Mouse (Mus musculus) liver, adult 2 months (tissue): ENCODE data around the gene Jrkl. TPM values are rescaled to one million over a fixed set of nuclear protein-coding genes. Genes with fewer than 3 reads are reported as not detected.

Source experiments
- DNase-seq: peaks from one replicate; pipeline ENCODE4 v3.0.0-alpha.2; 2011; ENCODE audit warnings: low read depth, low spot score; ENCODE audit errors: extremely low read depth
- H3K27ac ChIP-seq: fragments of 200-500 bp; replicated peaks from 2 replicates; pipeline ENCODE4 v1.5.1; 2012; ENCODE audit warnings: low read depth, mild to moderate bottlenecking, control low read depth, inconsistent platforms, low read length; ENCODE audit not compliant: insufficient read depth
- H3K27me3 ChIP-seq: fragments of 200-500 bp; 2 replicates; pipeline ENCODE4 v1.6.1; 2012; ENCODE audit warnings: mild to moderate bottlenecking, moderate library complexity, low read length, inconsistent platforms; ENCODE audit not compliant: control insufficient read depth, insufficient read depth
- H3K36me3 ChIP-seq: fragments of 200-500 bp; 2 replicates; pipeline ENCODE4 v1.6.1; 2012; ENCODE audit warnings: low read length, inconsistent platforms; ENCODE audit not compliant: control insufficient read depth, insufficient read depth
- H3K4me1 ChIP-seq: fragments of 200-500 bp; 2 replicates; pipeline ENCODE4 v1.6.1; 2011; ENCODE audit warnings: low read length; ENCODE audit not compliant: control insufficient read depth, insufficient read depth
- H3K4me3 ChIP-seq: fragments of 200-500 bp; 2 replicates; pipeline ENCODE4 v1.5.1; 2011; ENCODE audit warnings: low read depth, mild to moderate bottlenecking, control low read depth, low read length, moderate library complexity; ENCODE audit not compliant: insufficient read depth
- H3K79me2 ChIP-seq: fragments of 200-500 bp; 2 replicates; pipeline ENCODE4 v1.6.1; 2012; ENCODE audit warnings: inconsistent platforms, mild to moderate bottlenecking, low read length, moderate library complexity; ENCODE audit not compliant: control insufficient read depth, insufficient read depth
- H3K9ac ChIP-seq: fragments of 200-500 bp; 2 replicates; pipeline ENCODE4 v1.6.1; 2012; ENCODE audit warnings: low read depth, mild to moderate bottlenecking, control low read depth, inconsistent platforms, low read length
- CTCF ChIP-seq: fragments of 200-500 bp; IDR thresholded peaks from 2 replicates; pipeline ENCODE4 v1.5.1; 2011; ENCODE audit warnings: low read depth, low read length, control low read depth
- POLR2A ChIP-seq: fragments of 200-500 bp; IDR thresholded peaks from 2 replicates; pipeline ENCODE4 v1.6.1; 2011; ENCODE audit warnings: low read length, control low read depth; ENCODE audit not compliant: insufficient read depth; ENCODE audit errors: extremely low read depth
- WGBS: fragments of 180-500 bp; shearing (Covaris S2); methylation state at CpG from one replicate; pipeline ENCODE4 v1.1.7; 2018; 5-methylcytosine and 5-hydroxymethylcytosine counted together
- polyA plus RNA-seq: library from polyadenylated mRNA; depleted of rRNA; stranded (reverse); fragments of >200 nt; gene quantifications from 2 replicates; pipeline ENCODE4 v1.2.3, GENCODE M21; 2012; rRNA removed
- total RNA-seq: library from RNA; depleted of rRNA; stranded (reverse); fragments of >200 nt; gene quantifications from 2 replicates; pipeline ENCODE4 v1.2.3, GENCODE M21; 2014; rRNA removed

The Jrkl gene
- total RNA-seq (1.7 and 2.7 TPM in 2 replicates), polyA plus RNA-seq (0.12 TPM in 2 replicates)

DNA sequence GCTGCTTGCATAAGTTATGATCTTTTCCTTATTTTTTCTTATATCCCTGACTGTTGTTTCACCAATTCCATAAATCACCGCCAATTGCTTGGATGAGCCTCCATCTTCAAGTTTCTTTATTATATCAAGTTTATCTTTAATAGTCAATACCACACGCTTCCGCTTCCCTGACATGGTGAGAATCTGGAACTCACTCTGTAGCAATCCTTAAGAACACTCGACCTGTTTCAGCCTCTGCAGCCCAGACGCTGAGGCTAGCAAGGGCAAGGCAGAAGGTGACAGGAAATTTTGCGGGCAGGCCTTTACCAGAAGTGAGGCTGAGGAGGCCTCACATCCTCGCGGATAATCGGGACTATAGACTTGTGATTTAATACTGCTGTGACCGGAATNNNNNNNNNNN lies at the start of gene Jrkl:
TSS of gene Jrkl (minus strand) at position 349 of the 400 bp plus-strand sequence.
- DNase-seq: peak; percentile 46
- Histone ChIP-seq H3K4me1 (peaks cover 8% of the 10 kb centered on the region), H3K27ac (peak within 1 kb of the TSS; percentile 83), H3K9ac (peak within 1 kb of the TSS; percentile 95), H3K79me2 (no peaks in the 10 kb centered on the region), H3K27me3 (no peaks in the 10 kb centered on the region), H3K36me3 (no peaks in the 10 kb centered on the region), H3K4me3 (peak within 1 kb of the TSS; percentile 69)
- WGBS: 4% methylated on average over 10 of the region's 10 CpGs
- no peak for TF ChIP-seq POLR2A
- no peak for TF ChIP-seq CTCF

DNA sequence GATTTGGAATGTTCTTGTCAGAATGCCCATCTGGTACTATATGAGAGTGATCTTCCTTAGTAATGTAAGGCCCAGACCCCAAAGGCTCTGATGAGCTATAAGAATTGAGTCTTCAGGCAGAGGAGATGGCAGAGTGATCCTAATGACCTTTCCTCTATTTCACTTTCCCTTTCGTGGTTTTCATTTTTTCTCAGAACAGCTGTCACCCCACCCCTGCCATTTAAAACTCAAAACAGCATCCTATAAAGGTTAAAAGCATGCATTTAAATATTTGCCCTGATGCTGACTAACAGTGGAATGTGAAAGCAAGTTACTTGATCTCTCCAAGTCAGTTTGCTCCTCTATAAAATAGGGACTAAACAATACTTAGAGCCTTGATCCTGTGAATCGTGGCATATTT lies 41.9 kb upstream of the Jrkl start:
- Histone ChIP-seq H3K27ac (no peak overlapping the region), H3K79me2 (no peaks in the 10 kb centered on the region), H3K27me3 (no peaks in the 10 kb centered on the region), H3K4me1 (no peaks in the 10 kb centered on the region), H3K9ac (no peak overlapping the region), H3K36me3 (no peaks in the 10 kb centered on the region), H3K4me3 (no peak overlapping the region)
- WGBS: 66% methylated on average over 2 of the region's 2 CpGs
- no peak for TF ChIP-seq CTCF
- TF ChIP-seq POLR2A: no peak
- no peak for DNase-seq

DNA sequence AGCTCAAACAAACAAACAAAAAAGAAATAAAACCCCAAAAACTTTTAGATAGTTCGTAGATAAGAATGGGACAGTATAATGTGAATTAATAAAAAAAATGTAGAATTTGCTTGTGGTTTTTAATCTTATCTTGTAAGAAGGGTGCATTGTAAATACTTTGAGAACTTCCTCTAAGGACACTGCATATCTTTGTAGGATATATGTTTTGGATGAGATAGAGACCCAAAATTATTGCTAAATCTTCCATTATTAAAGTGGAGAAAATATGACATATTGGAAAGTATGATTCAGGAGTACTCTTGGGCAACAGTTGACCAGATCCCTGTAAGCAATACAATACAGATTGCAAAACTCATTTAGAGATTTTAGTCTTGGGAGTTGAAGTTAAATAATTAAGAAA lies 27.6 kb upstream of the Jrkl start:
- Histone ChIP-seq H3K4me1 (no peaks in the 10 kb centered on the region), H3K4me3 (no peak overlapping the region), H3K27ac (no peak overlapping the region), H3K79me2 (no peaks in the 10 kb centered on the region), H3K27me3 (no peaks in the 10 kb centered on the region), H3K9ac (no peak overlapping the region), H3K36me3 (peaks cover 10% of the 10 kb centered on the region)
- no peak for DNase-seq
- no peak for TF ChIP-seq POLR2A
- TF ChIP-seq CTCF: no peak
- WGBS: 93% methylated on average over 1 of the region's 1 CpGs

DNA sequence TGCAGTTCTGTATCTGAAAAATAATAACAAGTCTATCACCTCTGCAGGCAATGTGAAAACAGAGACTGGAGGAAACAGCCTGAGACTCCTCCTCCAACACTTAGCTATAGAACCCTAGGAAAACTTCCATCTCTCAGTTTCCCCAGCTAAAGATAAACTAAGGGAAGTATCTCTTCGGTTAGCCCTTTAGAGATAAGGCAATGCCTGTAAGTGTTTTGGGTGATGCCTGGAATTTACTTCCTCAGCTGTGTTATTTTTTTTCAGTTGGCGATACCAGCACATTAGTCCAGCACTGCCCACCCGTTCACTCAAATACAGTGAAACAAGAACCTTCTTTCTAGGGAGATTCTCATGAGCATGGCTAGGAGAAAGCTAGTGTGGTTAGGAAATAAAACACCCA lies 15.4 kb upstream of the Jrkl start:
- Histone ChIP-seq H3K27ac (no peak overlapping the region), H3K9ac (no peak overlapping the region), H3K4me3 (no peak overlapping the region), H3K27me3 (no peaks in the 10 kb centered on the region), H3K4me1 (no peaks in the 10 kb centered on the region), H3K79me2 (no peaks in the 10 kb centered on the region), H3K36me3 (no peaks in the 10 kb centered on the region)
- WGBS: 77% methylated on average over 3 of the region's 3 CpGs
- DNase-seq: no peak
- no peak for TF ChIP-seq CTCF
- TF ChIP-seq POLR2A: no peak

DNA sequence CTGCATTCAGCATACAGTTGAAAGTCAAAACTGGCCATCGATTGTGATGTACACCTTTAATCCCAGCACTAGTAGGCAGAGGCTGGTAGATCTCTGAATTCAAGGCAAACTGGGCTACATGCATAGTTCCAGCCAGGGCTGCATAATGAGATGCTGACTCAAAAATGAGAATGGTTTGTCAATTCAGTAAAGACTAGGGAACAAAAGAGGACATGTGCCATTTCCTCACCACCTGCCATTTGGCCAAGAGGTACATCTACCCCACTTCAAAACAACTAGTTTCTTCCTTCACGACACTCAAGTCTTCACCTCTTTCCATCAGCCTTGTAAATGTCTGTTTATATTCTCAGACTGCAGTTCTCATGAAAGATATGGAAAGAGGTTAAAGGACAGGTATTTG lies 12.5 kb upstream of the Jrkl start:
- peaks cover 2% of the 10 kb centered on the region; the same call in 1 of the 2 replicates for H3K36me3 ChIP-seq
- no peak for DNase-seq
- no peak overlapping the region for H3K9ac ChIP-seq
- no peak overlapping the region for H3K4me3 ChIP-seq
- no peaks in the 10 kb centered on the region for H3K4me1 ChIP-seq
- no peak overlapping the region for H3K27ac ChIP-seq
- no peaks in the 10 kb centered on the region for H3K27me3 ChIP-seq
- TF ChIP-seq POLR2A: no peak
- TF ChIP-seq CTCF: no peak
- no peaks in the 10 kb centered on the region for H3K79me2 ChIP-seq
- WGBS: 96% methylated on average over 2 of the region's 2 CpGs

DNA sequence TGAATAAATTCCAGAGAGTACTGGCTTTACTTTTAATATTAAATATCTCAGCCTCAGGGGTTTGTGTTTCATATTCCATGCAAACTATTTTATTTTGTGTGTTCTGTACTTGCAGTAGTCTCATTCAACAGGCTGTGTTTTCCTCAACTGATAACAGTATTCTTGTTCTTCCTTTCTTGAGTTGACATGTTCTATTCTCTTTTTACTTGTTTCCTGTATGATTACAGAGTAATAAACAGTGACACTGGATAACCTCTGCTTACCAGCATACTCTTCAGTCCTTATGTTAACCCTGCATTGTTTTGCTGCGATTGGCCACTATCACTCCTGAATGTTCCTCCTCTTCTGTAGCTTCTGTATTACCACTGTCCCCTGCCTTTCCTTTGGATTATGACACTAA lies 11.1 kb upstream of the Jrkl start:
- WGBS: 78% methylated on average over 1 of the region's 1 CpGs
- TF ChIP-seq CTCF (no peak), POLR2A (no peak)
- DNase-seq: no peak

More for the DNA sequence above, 11.1 kb upstream of the Jrkl start:
- H3K4me3 ChIP-seq: no peak overlapping the region
- H3K79me2 ChIP-seq: no peaks in the 10 kb centered on the region; the same call in 1 of the 2 replicates
- H3K9ac ChIP-seq: no peak overlapping the region
- no peak overlapping the region for H3K27ac ChIP-seq
- no peaks in the 10 kb centered on the region for H3K4me1 ChIP-seq
- H3K27me3 ChIP-seq: no peaks in the 10 kb centered on the region
- H3K36me3 ChIP-seq: peaks cover 2% of the 10 kb centered on the region
